Mouse (Mus musculus) forebrain, embryonic 14.5 days (tissue): ENCODE measurements around the gene Gcnt7. TPM values are rescaled to one million over a fixed set of nuclear protein-coding genes. Genes with fewer than 3 reads are reported as not detected.

Experiments used
- ATAC-seq: fragments of 200-750 bp; cut with Nextera tagmentation; 2 replicates; pipeline ENCODE4 v1.8.0; 2017; ENCODE audit warnings: mild to moderate bottlenecking, moderate library complexity
- DNase-seq: peaks from one replicate; pipeline ENCODE4 v3.0.0-alpha.2; 2015; ENCODE audit warnings: low spot score
- H3K27ac ChIP-seq: fragments of 300-500 bp; sonication (generic); 2 replicates; pipeline ENCODE4 v1.5.1; 2014; ENCODE audit warnings: low read depth, mild to moderate bottlenecking, control low read depth, low read length, moderate library complexity
- H3K27me3 ChIP-seq: fragments of 300-500 bp; sonication (generic); replicated peaks from 2 replicates; pipeline ENCODE4 v1.6.1; 2014; ENCODE audit warnings: low read length, control low read depth, mixed read lengths; ENCODE audit not compliant: control insufficient read depth, insufficient read depth
- H3K36me3 ChIP-seq: fragments of 300-500 bp; sonication (generic); 2 replicates; pipeline ENCODE4 v1.6.1; 2014; ENCODE audit warnings: low read length, control low read depth; ENCODE audit not compliant: control insufficient read depth, insufficient read depth
- H3K4me1 ChIP-seq: fragments of 300-500 bp; sonication (generic); 2 replicates; pipeline ENCODE4 v1.6.1; 2014; ENCODE audit warnings: antibody characterized with exemption, low read length, control low read depth; ENCODE audit not compliant: control insufficient read depth, insufficient read depth
- H3K4me2 ChIP-seq: fragments of 300-500 bp; sonication (generic); 2 replicates; pipeline ENCODE4 v1.6.1; 2014; ENCODE audit warnings: mild to moderate bottlenecking, control low read depth, low read length
- H3K4me3 ChIP-seq: fragments of 300-500 bp; sonication (generic); 2 replicates; pipeline ENCODE4 v1.5.1; 2014; ENCODE audit warnings: low read depth, low read length, control low read depth
- H3K9ac ChIP-seq: fragments of 300-500 bp; sonication (generic); 2 replicates; pipeline ENCODE4 v1.6.1; 2014; ENCODE audit warnings: mild to moderate bottlenecking, low read length, control low read depth, moderate library complexity
- H3K9me3 ChIP-seq: fragments of 300-500 bp; sonication (generic); replicated peaks from 2 replicates; pipeline ENCODE4 v1.6.1; 2016; ENCODE audit warnings: low read length, control low read depth, mixed read lengths; ENCODE audit not compliant: control insufficient read depth
- WGBS: fragments of 180-500 bp; shearing (Covaris S2); extraction: QIAGEN DNeasy Blood & Tissue Kit; methylation state at CpG from one replicate; pipeline ENCODE4 v1.1.7; 2014; 5-methylcytosine and 5-hydroxymethylcytosine counted together
- polyA plus RNA-seq: library from polyadenylated mRNA; unstranded; fragments of >200 nt; fragmentation: Nextera tagmentation; extraction: Ambion mirVana; gene quantifications from 2 replicates; pipeline ENCODE4 v1.2.1, GENCODE M21; 2014

The Gcnt7 gene
- polyA plus RNA-seq, 1 experiment from 2014 or later, result 0.28 TPM

GRCm38 (mm10) chr2:172483766-172484413 lies 25.5 kb upstream of the Gcnt7 start:
- H3K4me1 ChIP-seq, result no peaks in the 10 kb centered on the region
- no peaks in the 10 kb centered on the region for H3K36me3 ChIP-seq
- H3K27ac ChIP-seq, result no peak overlapping the region
- WGBS, result 70% methylated on average over 14 of the region's 14 CpGs
- no peaks in the 10 kb centered on the region for H3K9me3 ChIP-seq
- H3K4me3 ChIP-seq, result no peak overlapping the region
- peak; percentile 87 for ATAC-seq
- H3K9ac ChIP-seq, result no peak overlapping the region
- no peak overlapping the region for H3K4me2 ChIP-seq
- no peaks in the 10 kb centered on the region for H3K27me3 ChIP-seq
- DNase-seq, result peak; percentile 87

GRCm38 (mm10) chr2:172481654-172482385 lies 23.4 kb upstream of the Gcnt7 start:
- Histone ChIP-seq H3K4me3 (no peak overlapping the region), H3K4me1 (no peaks in the 10 kb centered on the region), H3K36me3 (no peaks in the 10 kb centered on the region), H3K9me3 (no peaks in the 10 kb centered on the region), H3K9ac (no peak overlapping the region), H3K27me3 (no peaks in the 10 kb centered on the region), H3K27ac (no peak overlapping the region), H3K4me2 (no peak overlapping the region)
- no peak for ATAC-seq
- no peak for DNase-seq
- WGBS, result 85% methylated on average over 16 of the region's 16 CpGs

- 69% methylated on average over 7 of the region's 7 CpGs for WGBS
- H3K27ac ChIP-seq, result no peak overlapping the region
- no peak overlapping the region for H3K4me3 ChIP-seq
- H3K9me3 ChIP-seq, result no peaks in the 10 kb centered on the region
- no peak overlapping the region for H3K9ac ChIP-seq
- H3K4me1 ChIP-seq, result no peaks in the 10 kb centered on the region
- no peak for ATAC-seq
- H3K27me3 ChIP-seq, result no peaks in the 10 kb centered on the region
- H3K36me3 ChIP-seq, result no peaks in the 10 kb centered on the region
- H3K4me2 ChIP-seq, result no peak overlapping the region
- DNase-seq, result no peak
These were observed 21.9 kb upstream of the Gcnt7 start for GRCm38 (mm10) chr2:172480296-172480695.

GRCm38 (mm10) chr2:172477860-172478259 lies 19.5 kb upstream of the Gcnt7 start:
- no peak overlapping the region for H3K27ac ChIP-seq
- H3K4me3 ChIP-seq, result no peak overlapping the region
- no peaks in the 10 kb centered on the region for H3K36me3 ChIP-seq
- no peak overlapping the region for H3K4me2 ChIP-seq
- H3K9me3 ChIP-seq, result no peaks in the 10 kb centered on the region
- H3K9ac ChIP-seq, result no peak overlapping the region
- DNase-seq (peak; percentile 87), ATAC-seq (peak; percentile 71)
- 2% methylated on average over 2 of the region's 2 CpGs for WGBS
- H3K27me3 ChIP-seq, result no peaks in the 10 kb centered on the region
- H3K4me1 ChIP-seq, result peaks cover 3% of the 10 kb centered on the region; the same call in 1 of the 2 replicates

- Histone ChIP-seq H3K4me1 (peaks cover 3% of the 10 kb centered on the region), H3K27ac (no peak overlapping the region), H3K4me2 (no peak overlapping the region), H3K27me3 (no peaks in the 10 kb centered on the region), H3K36me3 (no peaks in the 10 kb centered on the region), H3K9me3 (no peaks in the 10 kb centered on the region), H3K9ac (no peak overlapping the region), H3K4me3 (no peak overlapping the region)
- ATAC-seq, result no peak
- 41% methylated on average over 3 of the region's 3 CpGs for WGBS
- no peak for DNase-seq
These were observed 19.0 kb upstream of the Gcnt7 start for GRCm38 (mm10) chr2:172477350-172477749.

- Histone ChIP-seq H3K27ac (no peak overlapping the region), H3K36me3 (no peaks in the 10 kb centered on the region), H3K9ac (no peak overlapping the region), H3K4me1 (peaks cover 5% of the 10 kb centered on the region), H3K4me2 (no peak overlapping the region), H3K4me3 (no peak overlapping the region), H3K9me3 (no peaks in the 10 kb centered on the region), H3K27me3 (no peaks in the 10 kb centered on the region)
- WGBS, result 39% methylated on average over 10 of the region's 10 CpGs
- no peak for ATAC-seq
- DNase-seq, result no peak
These were observed 18.4 kb upstream of the Gcnt7 start for GRCm38 (mm10) chr2:172476707-172477260.

- Histone ChIP-seq H3K27ac (no peak overlapping the region), H3K4me2 (no peak overlapping the region), H3K9me3 (no peaks in the 10 kb centered on the region), H3K4me3 (no peak overlapping the region), H3K9ac (no peak overlapping the region), H3K27me3 (no peaks in the 10 kb centered on the region), H3K4me1 (peaks cover 5% of the 10 kb centered on the region), H3K36me3 (0 out of 2 replicates have a peak, but pooled peaks cover under 1% of the 10 kb centered on the region)
- DNase-seq (no peak), ATAC-seq (no peak)
- 34% methylated on average over 6 of the region's 6 CpGs for WGBS
These were observed 16.6 kb upstream of the Gcnt7 start for GRCm38 (mm10) chr2:172474970-172475369.

- H3K9ac ChIP-seq, result no peak overlapping the region
- peaks cover 14% of the 10 kb centered on the region for H3K36me3 ChIP-seq
- WGBS, result 49% methylated on average over 8 of the region's 8 CpGs
- H3K9me3 ChIP-seq, result no peaks in the 10 kb centered on the region
- ATAC-seq (no peak), DNase-seq (peak; percentile 64)
- no peak overlapping the region for H3K4me3 ChIP-seq
- H3K27me3 ChIP-seq, result no peaks in the 10 kb centered on the region
- H3K4me2 ChIP-seq, result no peak overlapping the region
- peaks cover 10% of the 10 kb centered on the region for H3K4me1 ChIP-seq
- no peak overlapping the region for H3K27ac ChIP-seq
These were observed 15.2 kb upstream of the Gcnt7 start for GRCm38 (mm10) chr2:172473591-172473990.

- Histone ChIP-seq H3K9ac (no peak within 1 kb of the TSS), H3K4me1 (peaks cover 10% of the 10 kb centered on the region), H3K4me3 (no peak within 1 kb of the TSS), H3K9me3 (no peaks in the 10 kb centered on the region), H3K27me3 (no peaks in the 10 kb centered on the region), H3K27ac (no peak within 1 kb of the TSS), H3K36me3 (peaks cover 24% of the 10 kb centered on the region), H3K4me2 (no peak within 1 kb of the TSS)
- whole genome bisulfite sequencing, result 73% methylated on average over 11 of the region's 11 CpGs
- ATAC-seq (no peak), DNase-seq (no peak)
These were observed 13.9 kb upstream of the Gcnt7 start, which contains the start of gene Fam209 for GRCm38 (mm10) chr2:172472318-172472717. Fam209 (plus strand) TSS chr2:172472520.
